Mouse (Mus musculus): ENCODE data around the gene Ccdc70. TPM values are rescaled to one million over a fixed set of nuclear protein-coding genes. Genes with fewer than 3 reads are reported as not detected.
A peak's percentile ranks its signal among the peaks of the same experiment; 100 is the strongest.

The Ccdc70 gene
- polyA plus RNA-seq, 2 experiments: not detected

DNA sequence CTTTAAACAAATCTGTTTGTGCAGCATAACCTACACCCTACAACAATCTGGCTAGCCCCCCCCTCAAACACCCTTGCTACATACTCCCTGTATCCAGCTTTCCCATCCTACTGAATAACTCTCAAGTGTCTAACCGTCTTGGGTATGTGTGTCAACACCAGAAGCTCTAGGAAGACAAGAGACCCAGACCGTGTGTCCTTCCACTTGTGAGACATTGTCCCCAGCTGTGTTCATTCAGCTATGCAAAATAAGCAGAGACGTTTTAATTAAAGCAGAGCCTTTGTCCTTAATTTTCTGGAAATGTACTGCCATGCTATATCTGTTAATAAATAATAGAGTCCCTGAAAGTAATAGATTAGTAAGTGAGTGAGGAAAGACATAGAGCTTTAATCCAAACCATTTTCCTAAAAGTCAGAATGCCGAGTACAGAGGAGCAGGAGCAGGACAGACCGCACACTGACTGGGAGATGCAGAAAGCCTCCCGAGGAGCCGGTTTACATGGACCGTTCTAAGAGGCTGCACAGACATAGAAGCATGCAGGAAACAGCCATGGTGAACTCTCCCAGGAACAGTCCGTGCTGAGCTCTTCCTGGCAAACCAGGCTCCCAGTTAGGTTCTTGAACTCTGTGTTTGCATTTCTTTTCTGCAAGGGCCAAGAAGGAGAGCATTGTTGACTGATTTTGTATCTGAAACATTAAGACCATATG, 22.1 kb upstream of the Ccdc70 start:
- H3K4me3 ChIP-seq (ENCODE audit: insufficient read depth in 1 of 2, low read depth in 2 of 2, low read length in 2 of 2): no peak overlapping the region
- ATAC-seq (ENCODE audit: insufficient read depth) (no peak), DNase-seq (ENCODE audit: low read depth in 3 of 3, low spot score in 3 of 3) (no peak)
- H3K4me1 ChIP-seq (replicated peaks; ENCODE audit: control insufficient read depth in 2 of 2, insufficient read depth in 2 of 2, low read length in 1 of 2): no peaks in the 10 kb centered on the region
- no peak overlapping the region for H3K9ac ChIP-seq (replicated peaks)
- no peak overlapping the region for H3K27ac ChIP-seq
- H3K4me2 ChIP-seq (ENCODE audit: low read depth): no peak overlapping the region
- H3K27me3 ChIP-seq (ENCODE audit: control insufficient read depth, insufficient read depth, low read length): no peaks in the 10 kb centered on the region
- H3K9me3 ChIP-seq (ENCODE audit: control insufficient read depth, low read length): no peaks in the 10 kb centered on the region
- TF ChIP-seq EP300 (IDR thresholded peaks at IDR 0.05; ENCODE audit: low read depth): no peak
- no peak for TF ChIP-seq CTCF (IDR thresholded peaks at IDR 0.05; ENCODE audit: low read depth)
- 62% methylated on average over 9 of the region's 9 CpGs for WGBS (ENCODE audit: insufficient replicate concordance)
- no peaks in the 10 kb centered on the region for H3K36me3 ChIP-seq (replicated peaks; ENCODE audit: control insufficient read depth, insufficient read depth, low read depth)

DNA sequence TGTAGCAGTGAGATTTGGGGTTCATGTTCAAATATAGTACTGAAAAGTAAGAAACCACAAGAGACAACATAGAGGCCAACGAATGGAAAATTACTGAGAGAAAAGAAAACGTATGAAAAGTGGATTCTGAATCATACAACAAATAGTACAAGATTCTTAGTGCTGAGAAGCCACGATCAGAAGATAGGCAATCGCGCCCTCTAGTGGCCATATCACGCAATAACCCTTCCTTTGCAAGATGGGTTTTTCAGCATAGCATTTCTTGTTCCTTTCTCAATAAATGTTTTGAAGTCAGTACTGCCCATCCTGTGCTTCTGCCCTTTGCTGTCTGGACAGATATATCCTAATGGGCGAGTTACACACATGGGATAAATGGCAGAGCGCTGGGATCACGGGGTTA, 14.3 kb upstream of the Ccdc70 start:
- Histone ChIP-seq H3K4me1 (replicated peaks; ENCODE audit: control insufficient read depth in 2 of 2, insufficient read depth in 2 of 2, low read length in 1 of 2) (no peaks in the 10 kb centered on the region), H3K4me2 (ENCODE audit: low read depth) (no peak overlapping the region), H3K27ac (no peak overlapping the region), H3K9me3 (ENCODE audit: control insufficient read depth, low read length) (no peaks in the 10 kb centered on the region), H3K36me3 (replicated peaks; ENCODE audit: control insufficient read depth, insufficient read depth, low read depth) (no peaks in the 10 kb centered on the region), H3K4me3 (ENCODE audit: insufficient read depth in 1 of 2, low read depth in 2 of 2, low read length in 2 of 2) (no peak overlapping the region), H3K27me3 (ENCODE audit: control insufficient read depth, insufficient read depth, low read length) (no peaks in the 10 kb centered on the region), H3K9ac (replicated peaks) (no peak overlapping the region)
- DNase-seq (ENCODE audit: low read depth in 3 of 3, low spot score in 3 of 3) (peak; percentile 4 to 14 (median 13)), ATAC-seq (ENCODE audit: insufficient read depth) (no peak)
- 4% methylated on average over 9 of the region's 9 CpGs for WGBS (ENCODE audit: insufficient replicate concordance)
- TF ChIP-seq CTCF (IDR thresholded peaks at IDR 0.05; ENCODE audit: low read depth) (peak; percentile 82), EP300 (IDR thresholded peaks at IDR 0.05; ENCODE audit: low read depth) (no peak)

DNA sequence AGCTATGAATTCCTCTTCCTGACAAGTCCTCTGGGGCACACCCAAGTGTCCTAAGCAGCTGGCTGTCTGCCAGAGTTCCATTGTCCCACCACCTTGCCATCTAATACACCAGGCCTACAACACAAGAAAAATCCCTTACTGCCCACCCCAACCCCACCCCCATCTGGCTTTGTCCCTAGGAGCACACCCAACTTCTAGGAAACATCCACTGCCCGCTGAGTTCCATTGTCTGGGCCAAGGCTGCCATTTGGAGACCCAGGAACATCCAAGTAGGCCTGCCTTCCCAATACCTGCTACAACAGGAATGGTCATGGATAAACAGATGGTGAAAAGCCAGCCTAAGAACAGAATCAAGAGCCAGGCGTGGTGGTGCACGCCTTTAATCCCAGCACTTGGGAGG, 13.2 kb upstream of the Ccdc70 start:
- Histone ChIP-seq H3K36me3 (replicated peaks; ENCODE audit: control insufficient read depth, insufficient read depth, low read depth) (no peaks in the 10 kb centered on the region), H3K9ac (replicated peaks) (no peak overlapping the region), H3K4me1 (replicated peaks; ENCODE audit: control insufficient read depth in 2 of 2, insufficient read depth in 2 of 2, low read length in 1 of 2) (no peaks in the 10 kb centered on the region), H3K4me2 (ENCODE audit: low read depth) (no peak overlapping the region), H3K4me3 (ENCODE audit: insufficient read depth in 1 of 2, low read depth in 2 of 2, low read length in 2 of 2) (no peak overlapping the region), H3K27ac (no peak overlapping the region), H3K27me3 (ENCODE audit: control insufficient read depth, insufficient read depth, low read length) (no peaks in the 10 kb centered on the region), H3K9me3 (ENCODE audit: control insufficient read depth, low read length) (no peaks in the 10 kb centered on the region)
- TF ChIP-seq EP300 (IDR thresholded peaks at IDR 0.05; ENCODE audit: low read depth) (no peak), CTCF (IDR thresholded peaks at IDR 0.05; ENCODE audit: low read depth) (no peak)
- no peak for DNase-seq (ENCODE audit: low read depth in 3 of 3, low spot score in 3 of 3)
- WGBS (ENCODE audit: insufficient replicate concordance): 75% methylated on average over 3 of the region's 3 CpGs
- no peak for ATAC-seq (ENCODE audit: insufficient read depth)

DNA sequence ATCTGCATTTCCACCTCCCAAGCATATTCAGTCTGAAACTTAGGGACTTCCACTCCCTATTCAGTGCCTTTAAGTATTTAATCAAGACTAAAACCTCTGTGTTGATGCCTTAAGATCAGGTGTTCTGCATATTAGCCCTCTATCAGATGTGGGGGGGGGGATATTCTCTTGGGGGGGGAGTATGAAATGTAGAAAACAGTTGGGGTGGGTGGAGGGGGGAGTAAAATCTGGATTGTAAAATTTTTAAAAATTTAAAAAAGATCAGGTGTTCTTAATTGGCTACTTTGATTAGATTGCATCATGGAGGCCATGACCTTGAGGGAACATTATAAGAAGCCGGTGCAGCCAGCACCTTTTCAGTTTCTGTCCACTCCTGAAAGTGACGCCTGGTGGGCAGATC, 11.2 kb upstream of the Ccdc70 start, which contains the start of gene Fam90a1a:
Fam90a1a (plus strand) TSS at position 301 of the 400 bp plus-strand sequence.
- DNase-seq (ENCODE audit: low read depth in 3 of 3, low spot score in 3 of 3): no peak
- H3K4me2 ChIP-seq (ENCODE audit: low read depth): no peak within 1 kb of the TSS
- no peak within 1 kb of the TSS for H3K4me3 ChIP-seq (ENCODE audit: insufficient read depth in 1 of 2, low read depth in 2 of 2, low read length in 2 of 2)
- H3K4me1 ChIP-seq (replicated peaks; ENCODE audit: control insufficient read depth in 2 of 2, insufficient read depth in 2 of 2, low read length in 1 of 2): no peaks in the 10 kb centered on the region
- no peak for ATAC-seq (ENCODE audit: insufficient read depth)
- no peak within 1 kb of the TSS for H3K9ac ChIP-seq (replicated peaks)
- no peak within 1 kb of the TSS for H3K27ac ChIP-seq
- 63% methylated on average over 2 of the region's 2 CpGs for WGBS (ENCODE audit: insufficient replicate concordance)
- no peaks in the 10 kb centered on the region for H3K9me3 ChIP-seq (ENCODE audit: control insufficient read depth, low read length)
- no peaks in the 10 kb centered on the region for H3K27me3 ChIP-seq (ENCODE audit: control insufficient read depth, insufficient read depth, low read length)
- H3K36me3 ChIP-seq (replicated peaks; ENCODE audit: control insufficient read depth, insufficient read depth, low read depth): no peaks in the 10 kb centered on the region
- TF ChIP-seq CTCF (IDR thresholded peaks at IDR 0.05; ENCODE audit: low read depth): no peak
- TF ChIP-seq EP300 (IDR thresholded peaks at IDR 0.05; ENCODE audit: low read depth): no peak

DNA sequence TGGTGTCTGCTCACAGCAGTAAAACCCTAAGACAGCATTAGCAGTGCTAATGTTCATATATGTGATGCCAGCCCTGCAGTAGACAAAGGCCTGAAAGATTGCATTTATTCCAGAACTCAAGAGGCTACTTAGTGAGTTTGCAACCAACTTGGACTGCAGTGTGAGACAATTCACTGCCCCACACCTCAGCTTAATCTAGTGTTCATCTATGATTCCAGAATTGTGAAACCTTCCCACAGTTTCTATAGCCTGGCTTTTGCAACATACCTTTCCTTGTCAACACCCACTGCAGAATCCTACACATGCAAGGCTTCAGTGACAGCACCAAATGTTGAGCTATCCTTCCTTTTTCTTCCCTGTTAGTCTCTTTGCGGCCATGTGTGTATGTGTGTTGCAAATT, 2.9 kb upstream of the Ccdc70 start:
- no peak for ATAC-seq (ENCODE audit: insufficient read depth)
- TF ChIP-seq CTCF (IDR thresholded peaks at IDR 0.05; ENCODE audit: low read depth): no peak
- TF ChIP-seq EP300 (IDR thresholded peaks at IDR 0.05; ENCODE audit: low read depth): no peak
- Histone ChIP-seq H3K4me2 (ENCODE audit: low read depth) (no peak overlapping the region), H3K27me3 (ENCODE audit: control insufficient read depth, insufficient read depth, low read length) (no peaks in the 10 kb centered on the region), H3K27ac (no peak overlapping the region), H3K4me1 (replicated peaks; ENCODE audit: control insufficient read depth in 2 of 2, insufficient read depth in 2 of 2, low read length in 1 of 2) (no peaks in the 10 kb centered on the region), H3K36me3 (replicated peaks; ENCODE audit: control insufficient read depth, insufficient read depth, low read depth) (no peaks in the 10 kb centered on the region), H3K4me3 (ENCODE audit: insufficient read depth in 1 of 2, low read depth in 2 of 2, low read length in 2 of 2) (no peak overlapping the region), H3K9me3 (ENCODE audit: control insufficient read depth, low read length) (no peaks in the 10 kb centered on the region), H3K9ac (replicated peaks) (no peak overlapping the region)
- WGBS (ENCODE audit: insufficient replicate concordance): 44% methylated on average over 1 of the region's 1 CpGs
- DNase-seq (ENCODE audit: low read depth in 3 of 3, low spot score in 3 of 3): no peak
